Mouse (Mus musculus): ENCODE measurements around the gene Mgat1. TPM values are rescaled to one million over a fixed set of nuclear protein-coding genes. Genes with fewer than 3 reads are reported as not detected.
A peak's percentile ranks its signal among the peaks of the same experiment; 100 is the strongest.

Mgat1 gene
- total RNA-seq, 2 experiments from 2014 or later: 33.6 to 42.9 TPM

GRCm38 (mm10) chr11:49240874-49241273 lies 3.1 kb upstream of the Mgat1 start:
- no peak for ATAC-seq (ENCODE audit: poor library complexity, severe bottlenecking)

GRCm38 (mm10) chr11:49241471-49241870 lies 2.5 kb upstream of the Mgat1 start:
- ATAC-seq (ENCODE audit: poor library complexity, severe bottlenecking): no peak

GRCm38 (mm10) chr11:49242944-49243626 lies 906 bp upstream of the Mgat1 start:
- ATAC-seq (ENCODE audit: poor library complexity, severe bottlenecking): peak; percentile 34

- no peak for ATAC-seq (ENCODE audit: poor library complexity, severe bottlenecking)
Measured at GRCm38 (mm10) chr11:49244595-49244930, 572 bp downstream of the Mgat1 start.

GRCm38 (mm10) chr11:49245176-49245575 lies 1.2 kb downstream of the Mgat1 start:
- no peak for ATAC-seq (ENCODE audit: poor library complexity, severe bottlenecking)

- ATAC-seq (ENCODE audit: poor library complexity, severe bottlenecking): no peak
Measured at GRCm38 (mm10) chr11:49245634-49246415, 1.8 kb downstream of the Mgat1 start.

- ATAC-seq (ENCODE audit: poor library complexity, severe bottlenecking): no peak
Measured at GRCm38 (mm10) chr11:49246523-49246922, 2.5 kb downstream of the Mgat1 start.

GRCm38 (mm10) chr11:49247255-49247654 lies 3.3 kb downstream of the Mgat1 start:
- ATAC-seq (ENCODE audit: poor library complexity, severe bottlenecking): no peak

GRCm38 (mm10) chr11:49248226-49248973 lies 4.4 kb downstream of the Mgat1 start:
- ATAC-seq (ENCODE audit: poor library complexity, severe bottlenecking): no peak

GRCm38 (mm10) chr11:49248974-49249700 lies 5.1 kb downstream of the Mgat1 start:
- no peak for ATAC-seq (ENCODE audit: poor library complexity, severe bottlenecking)

- ATAC-seq (ENCODE audit: poor library complexity, severe bottlenecking): peak; percentile 13
Measured at GRCm38 (mm10) chr11:49249811-49250421, 5.9 kb downstream of the Mgat1 start.

- ATAC-seq (ENCODE audit: poor library complexity, severe bottlenecking): peak; percentile 84
Measured at GRCm38 (mm10) chr11:49250422-49251379, 6.7 kb downstream of the Mgat1 start.

GRCm38 (mm10) chr11:49251380-49251761 lies 7.4 kb downstream of the Mgat1 start:
- ATAC-seq (ENCODE audit: poor library complexity, severe bottlenecking): no peak

GRCm38 (mm10) chr11:49252048-49252447 lies 8.1 kb downstream of the Mgat1 start:
- no peak for ATAC-seq (ENCODE audit: poor library complexity, severe bottlenecking)

GRCm38 (mm10) chr11:49253035-49253434 lies 9.0 kb downstream of the Mgat1 start:
- ATAC-seq (ENCODE audit: poor library complexity, severe bottlenecking): no peak

- no peak for ATAC-seq (ENCODE audit: poor library complexity, severe bottlenecking)
Measured at GRCm38 (mm10) chr11:49259296-49259695, 15.3 kb downstream of the Mgat1 start.

GRCm38 (mm10) chr11:49259829-49260228 lies 15.8 kb downstream of the Mgat1 start:
- ATAC-seq (ENCODE audit: poor library complexity, severe bottlenecking): no peak

GRCm38 (mm10) chr11:49260598-49261312 lies 16.8 kb downstream of the Mgat1 start:
- ATAC-seq (ENCODE audit: poor library complexity, severe bottlenecking): no peak

All from megakaryocyte, adult 5-6 weeks (primary cell).